Mouse (Mus musculus): Measurements from ENCODE around the gene Shb. TPM values are rescaled to one million over a fixed set of nuclear protein-coding genes. Genes with fewer than 3 reads are reported as not detected.

Shb gene
- polyA plus RNA-seq, 1 experiment from 2014 or later, result 2.6 TPM

GRCm38 (mm10) chr4:45431806-45432205 is 100.5 kb downstream of the Shb start:
- no peak for ATAC-seq
- Histone ChIP-seq H3K27me3 (replicated peaks; ENCODE audit: control insufficient read depth, insufficient read depth, low read length) (no peaks in the 10 kb centered on the region), H3K27ac (ENCODE audit: low read depth, low read length) (0 out of 2 replicates have a peak overlapping the region, but pooled peaks have one; percentile 17), H3K36me3 (ENCODE audit: control insufficient read depth, insufficient read depth, low read length) (no peaks in the 10 kb centered on the region), H3K4me2 (ENCODE audit: low read length) (no peak overlapping the region), H3K4me1 (ENCODE audit: control insufficient read depth, insufficient read depth, low read depth, low read length) (peaks cover 17% of the 10 kb centered on the region), H3K4me3 (ENCODE audit: low read length) (no peak overlapping the region), H3K9ac (ENCODE audit: low read depth, low read length) (no peak overlapping the region), H3K9me3 (ENCODE audit: control insufficient read depth, low read length) (no peaks in the 10 kb centered on the region)
- 73% methylated on average over 3 of the region's 3 CpGs for WGBS

- no peaks in the 10 kb centered on the region for H3K9me3 ChIP-seq (ENCODE audit: control insufficient read depth, low read length)
- no peaks in the 10 kb centered on the region for H3K36me3 ChIP-seq (ENCODE audit: control insufficient read depth, insufficient read depth, low read length)
- 81% methylated on average over 3 of the region's 3 CpGs for WGBS
- H3K9ac ChIP-seq (ENCODE audit: low read depth, low read length), result no peak overlapping the region
- no peak overlapping the region for H3K4me3 ChIP-seq (ENCODE audit: low read length)
- no peaks in the 10 kb centered on the region for H3K27me3 ChIP-seq (replicated peaks; ENCODE audit: control insufficient read depth, insufficient read depth, low read length)
- no peak overlapping the region for H3K4me2 ChIP-seq (ENCODE audit: low read length)
- 0 out of 2 replicates have a peak overlapping the region, but pooled peaks have one; percentile 17 for H3K27ac ChIP-seq (ENCODE audit: low read depth, low read length)
- no peak for ATAC-seq
- H3K4me1 ChIP-seq (ENCODE audit: control insufficient read depth, insufficient read depth, low read depth, low read length), result peaks cover 13% of the 10 kb centered on the region
Observed at GRCm38 (mm10) chr4:45431316-45431715, 101.0 kb downstream of the Shb start.

GRCm38 (mm10) chr4:45429451-45429850 is 102.8 kb downstream of the Shb start:
- ATAC-seq, result peak; percentile 48
- Histone ChIP-seq H3K36me3 (ENCODE audit: control insufficient read depth, insufficient read depth, low read length) (no peaks in the 10 kb centered on the region), H3K4me1 (ENCODE audit: control insufficient read depth, insufficient read depth, low read depth, low read length) (peaks cover 3% of the 10 kb centered on the region; the same call in 1 of the 2 replicates), H3K9ac (ENCODE audit: low read depth, low read length) (no peak overlapping the region), H3K9me3 (ENCODE audit: control insufficient read depth, low read length) (no peaks in the 10 kb centered on the region), H3K27me3 (replicated peaks; ENCODE audit: control insufficient read depth, insufficient read depth, low read length) (no peaks in the 10 kb centered on the region), H3K4me2 (ENCODE audit: low read length) (no peak overlapping the region), H3K27ac (ENCODE audit: low read depth, low read length) (no peak overlapping the region), H3K4me3 (ENCODE audit: low read length) (no peak overlapping the region)
- WGBS, result 56% methylated on average over 7 of the region's 7 CpGs

GRCm38 (mm10) chr4:45426724-45427457 is 105.4 kb downstream of the Shb start:
- H3K4me1 ChIP-seq (ENCODE audit: control insufficient read depth, insufficient read depth, low read depth, low read length), result peaks cover 3% of the 10 kb centered on the region
- no peak overlapping the region for H3K9ac ChIP-seq (ENCODE audit: low read depth, low read length)
- H3K27me3 ChIP-seq (replicated peaks; ENCODE audit: control insufficient read depth, insufficient read depth, low read length), result no peaks in the 10 kb centered on the region
- H3K4me3 ChIP-seq (ENCODE audit: low read length), result no peak overlapping the region
- H3K27ac ChIP-seq (ENCODE audit: low read depth, low read length), result no peak overlapping the region
- no peak; the same call in 1 of the 2 replicates for ATAC-seq
- no peak overlapping the region for H3K4me2 ChIP-seq (ENCODE audit: low read length)
- H3K36me3 ChIP-seq (ENCODE audit: control insufficient read depth, insufficient read depth, low read length), result no peaks in the 10 kb centered on the region
- no peaks in the 10 kb centered on the region for H3K9me3 ChIP-seq (ENCODE audit: control insufficient read depth, low read length)
- WGBS, result 35% methylated on average over 13 of the region's 13 CpGs

- Histone ChIP-seq H3K27me3 (replicated peaks; ENCODE audit: control insufficient read depth, insufficient read depth, low read length) (no peaks in the 10 kb centered on the region), H3K27ac (ENCODE audit: low read depth, low read length) (no peak overlapping the region), H3K36me3 (ENCODE audit: control insufficient read depth, insufficient read depth, low read length) (no peaks in the 10 kb centered on the region), H3K4me2 (ENCODE audit: low read length) (no peak overlapping the region), H3K4me1 (ENCODE audit: control insufficient read depth, insufficient read depth, low read depth, low read length) (peaks cover 2% of the 10 kb centered on the region), H3K9ac (ENCODE audit: low read depth, low read length) (no peak overlapping the region), H3K9me3 (ENCODE audit: control insufficient read depth, low read length) (no peaks in the 10 kb centered on the region), H3K4me3 (ENCODE audit: low read length) (no peak overlapping the region)
- ATAC-seq, result no peak
- WGBS, result 27% methylated on average over 8 of the region's 8 CpGs
Observed at GRCm38 (mm10) chr4:45423406-45423805, 108.9 kb downstream of the Shb start.

GRCm38 (mm10) chr4:45422640-45423039 is 109.6 kb downstream of the Shb start:
- H3K4me1 ChIP-seq (ENCODE audit: control insufficient read depth, insufficient read depth, low read depth, low read length), result peaks cover 2% of the 10 kb centered on the region

GRCm38 (mm10) chr4:45421519-45422260 is 110.6 kb downstream of the Shb start:
- Histone ChIP-seq H3K4me1 (ENCODE audit: control insufficient read depth, insufficient read depth, low read depth, low read length) (peaks cover 2% of the 10 kb centered on the region), H3K27me3 (replicated peaks; ENCODE audit: control insufficient read depth, insufficient read depth, low read length) (no peaks in the 10 kb centered on the region), H3K9ac (ENCODE audit: low read depth, low read length) (peak overlapping the region; percentile 19; the same call in 1 of the 2 replicates), H3K27ac (ENCODE audit: low read depth, low read length) (peak overlapping the region; percentile 40; the same call in 1 of the 2 replicates), H3K9me3 (ENCODE audit: control insufficient read depth, low read length) (no peaks in the 10 kb centered on the region), H3K4me2 (ENCODE audit: low read length) (no peak overlapping the region), H3K36me3 (ENCODE audit: control insufficient read depth, insufficient read depth, low read length) (no peaks in the 10 kb centered on the region), H3K4me3 (ENCODE audit: low read length) (no peak overlapping the region)
- no peak for ATAC-seq
- WGBS, result 66% methylated on average over 11 of the region's 11 CpGs

More at GRCm38 (mm10) chr4:45422640-45423039, 109.6 kb downstream of the Shb start:
- H3K4me3 ChIP-seq (ENCODE audit: low read length), result no peak overlapping the region
- no peak overlapping the region for H3K9ac ChIP-seq (ENCODE audit: low read depth, low read length)
- no peak overlapping the region for H3K27ac ChIP-seq (ENCODE audit: low read depth, low read length)
- H3K9me3 ChIP-seq (ENCODE audit: control insufficient read depth, low read length), result no peaks in the 10 kb centered on the region
- WGBS, result 88% methylated on average over 10 of the region's 10 CpGs
- no peaks in the 10 kb centered on the region for H3K36me3 ChIP-seq (ENCODE audit: control insufficient read depth, insufficient read depth, low read length)
- no peaks in the 10 kb centered on the region for H3K27me3 ChIP-seq (replicated peaks; ENCODE audit: control insufficient read depth, insufficient read depth, low read length)
- no peak overlapping the region for H3K4me2 ChIP-seq (ENCODE audit: low read length)
- no peak for ATAC-seq

GRCm38 (mm10) chr4:45420733-45421132 is 111.5 kb downstream of the Shb start:
- H3K27me3 ChIP-seq (replicated peaks; ENCODE audit: control insufficient read depth, insufficient read depth, low read length), result no peaks in the 10 kb centered on the region
- H3K27ac ChIP-seq (ENCODE audit: low read depth, low read length), result no peak overlapping the region
- 33% methylated on average over 3 of the region's 3 CpGs for WGBS
- ATAC-seq, result no peak
- H3K36me3 ChIP-seq (ENCODE audit: control insufficient read depth, insufficient read depth, low read length), result no peaks in the 10 kb centered on the region
- H3K4me3 ChIP-seq (ENCODE audit: low read length), result no peak overlapping the region
- no peaks in the 10 kb centered on the region for H3K9me3 ChIP-seq (ENCODE audit: control insufficient read depth, low read length)
- peaks cover 2% of the 10 kb centered on the region for H3K4me1 ChIP-seq (ENCODE audit: control insufficient read depth, insufficient read depth, low read depth, low read length)
- H3K9ac ChIP-seq (ENCODE audit: low read depth, low read length), result no peak overlapping the region
- H3K4me2 ChIP-seq (ENCODE audit: low read length), result no peak overlapping the region

GRCm38 (mm10) chr4:45419051-45419450 is 113.2 kb downstream of the Shb start:
- no peak overlapping the region for H3K27ac ChIP-seq (ENCODE audit: low read depth, low read length)
- H3K36me3 ChIP-seq (ENCODE audit: control insufficient read depth, insufficient read depth, low read length), result no peaks in the 10 kb centered on the region
- H3K4me2 ChIP-seq (ENCODE audit: low read length), result no peak overlapping the region
- peaks cover 2% of the 10 kb centered on the region for H3K4me1 ChIP-seq (ENCODE audit: control insufficient read depth, insufficient read depth, low read depth, low read length)
- H3K9me3 ChIP-seq (ENCODE audit: control insufficient read depth, low read length), result no peaks in the 10 kb centered on the region
- no peaks in the 10 kb centered on the region; the same call in 1 of the 2 replicates for H3K27me3 ChIP-seq (replicated peaks; ENCODE audit: control insufficient read depth, insufficient read depth, low read length)
- WGBS, result 80% methylated on average over 4 of the region's 4 CpGs
- no peak overlapping the region for H3K4me3 ChIP-seq (ENCODE audit: low read length)
- no peak for ATAC-seq
- no peak overlapping the region for H3K9ac ChIP-seq (ENCODE audit: low read depth, low read length)
